Mouse (Mus musculus): ENCODE results near the gene Tns1.

Gene Tns1

DNA sequence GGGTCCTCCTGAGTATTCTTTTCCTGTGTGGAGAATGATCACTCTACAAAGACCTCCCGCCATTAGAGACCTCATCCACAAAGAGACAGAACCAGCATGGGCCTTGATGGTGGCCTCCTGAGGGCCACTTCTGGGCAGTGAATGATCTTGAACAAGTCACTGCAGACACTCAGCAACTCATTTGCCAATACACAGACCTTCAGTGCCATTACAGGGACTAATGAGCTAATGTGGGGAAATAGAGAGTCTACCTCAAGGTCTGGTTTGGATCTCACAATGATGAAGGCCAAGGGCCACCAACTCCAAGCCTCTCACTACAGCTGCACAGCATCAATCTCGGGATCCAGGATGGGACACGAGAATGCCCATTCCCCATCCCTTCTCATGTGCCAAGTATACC is 127.6 kb downstream of the Tns1 start:
- DNase-seq (ENCODE audit: extremely low read depth, insufficient read length, low spot score), result no peak

DNA sequence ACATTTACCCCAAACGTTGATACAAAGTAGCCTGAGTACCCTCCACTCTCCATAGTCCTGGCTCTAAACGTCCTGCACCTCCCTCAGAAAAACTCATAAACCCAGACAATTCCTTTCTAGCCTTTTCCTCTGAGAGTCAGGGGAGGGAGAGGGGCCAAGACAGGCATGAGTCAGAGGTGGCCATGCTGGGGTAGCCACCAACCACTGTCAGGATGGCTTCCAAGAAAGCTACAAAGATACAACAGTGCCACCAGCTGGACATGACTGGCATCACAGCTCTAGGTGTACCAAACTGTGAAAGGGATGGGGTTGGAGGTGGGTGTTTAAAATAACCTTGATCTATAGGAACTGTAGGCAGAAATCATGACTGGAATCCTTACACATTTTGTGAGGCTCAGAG is 128.0 kb downstream of the Tns1 start:
- peak; percentile 68 for DNase-seq (ENCODE audit: extremely low read depth, insufficient read length, low spot score)

DNA sequence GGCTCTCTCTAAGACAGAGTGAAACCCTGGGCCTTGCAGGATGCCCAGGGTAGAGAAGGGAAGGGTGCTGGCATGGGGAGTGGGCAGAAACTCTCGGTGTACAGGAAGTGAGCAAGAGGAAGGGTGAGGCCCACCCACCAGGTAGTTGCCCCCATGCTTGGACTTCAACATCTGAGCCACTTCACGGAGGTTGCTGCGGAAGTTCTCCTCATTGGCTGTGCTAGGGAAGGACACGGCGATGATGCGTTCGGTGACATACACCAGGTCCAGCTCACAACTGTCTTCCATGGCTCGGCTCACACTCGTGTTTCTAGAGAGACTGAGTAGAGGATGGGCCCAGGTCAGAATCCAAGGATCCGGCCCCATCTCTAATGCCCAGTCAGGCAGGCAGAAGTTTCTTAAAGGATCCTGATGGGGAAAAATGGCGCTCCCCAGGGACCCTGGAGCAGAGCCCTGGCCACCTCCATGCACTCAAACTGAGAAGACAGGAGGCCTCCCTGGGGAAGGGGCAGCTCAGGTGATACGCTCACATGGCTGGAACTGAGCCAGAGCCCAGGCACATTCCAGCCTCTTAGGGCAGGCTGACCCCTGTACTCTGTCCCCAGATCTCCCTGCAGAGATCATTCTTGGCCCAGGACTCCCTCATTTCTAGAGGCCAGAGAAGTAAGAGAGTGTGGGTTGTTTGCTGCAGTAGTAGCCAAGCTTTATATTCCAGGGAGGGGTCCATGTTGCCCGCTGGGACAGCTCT is 129.0 kb downstream of the Tns1 start:
- DNase-seq (ENCODE audit: extremely low read depth, insufficient read length, low spot score), result no peak

DNA sequence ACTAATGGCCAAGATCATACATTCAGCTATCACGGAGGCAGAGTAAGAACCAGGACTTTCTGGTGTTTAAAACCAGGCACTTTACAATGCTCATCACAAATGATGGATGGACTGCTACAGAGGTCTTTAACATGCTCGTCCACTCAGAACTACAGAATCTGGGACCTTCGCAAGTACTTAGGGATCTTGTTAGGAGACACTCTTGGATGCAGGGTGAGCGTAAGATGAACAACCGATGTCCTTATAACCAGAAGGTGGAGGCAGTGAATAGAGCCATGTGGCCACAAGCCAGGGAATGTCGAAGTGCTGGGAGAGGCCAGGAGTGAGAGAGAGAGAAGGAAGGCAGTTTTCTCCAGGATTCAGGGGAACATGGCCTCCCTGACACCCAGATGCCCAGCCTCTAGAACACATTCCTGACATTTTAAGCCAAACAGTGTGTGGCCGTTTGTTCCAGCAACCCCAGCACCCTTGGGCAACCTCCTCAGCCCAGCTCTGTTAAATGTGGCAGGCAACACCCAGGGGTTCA is 130.3 kb downstream of the Tns1 start:
- DNase-seq (ENCODE audit: extremely low read depth, insufficient read length, low spot score), result no peak

DNA sequence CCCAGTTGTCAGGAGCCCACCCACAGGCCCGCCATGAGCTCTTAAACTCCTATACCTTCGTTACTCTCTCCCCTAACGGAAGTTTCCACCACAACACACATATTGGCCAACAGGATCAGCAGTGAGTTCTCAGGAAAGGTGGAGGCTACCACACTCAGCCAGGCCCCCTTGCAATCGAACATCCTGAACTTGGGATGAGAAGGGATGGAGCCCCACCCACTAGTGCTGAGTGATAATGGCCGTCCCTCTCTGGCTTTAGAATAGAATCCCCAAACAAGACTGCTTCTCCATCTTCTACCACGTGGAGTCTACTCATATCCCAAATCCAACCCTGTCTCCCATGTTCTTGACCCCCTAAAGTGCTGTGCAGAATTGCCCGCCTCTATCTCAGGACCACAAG is 131.0 kb downstream of the Tns1 start:
- no peak for DNase-seq (ENCODE audit: extremely low read depth, insufficient read length, low spot score)

DNA sequence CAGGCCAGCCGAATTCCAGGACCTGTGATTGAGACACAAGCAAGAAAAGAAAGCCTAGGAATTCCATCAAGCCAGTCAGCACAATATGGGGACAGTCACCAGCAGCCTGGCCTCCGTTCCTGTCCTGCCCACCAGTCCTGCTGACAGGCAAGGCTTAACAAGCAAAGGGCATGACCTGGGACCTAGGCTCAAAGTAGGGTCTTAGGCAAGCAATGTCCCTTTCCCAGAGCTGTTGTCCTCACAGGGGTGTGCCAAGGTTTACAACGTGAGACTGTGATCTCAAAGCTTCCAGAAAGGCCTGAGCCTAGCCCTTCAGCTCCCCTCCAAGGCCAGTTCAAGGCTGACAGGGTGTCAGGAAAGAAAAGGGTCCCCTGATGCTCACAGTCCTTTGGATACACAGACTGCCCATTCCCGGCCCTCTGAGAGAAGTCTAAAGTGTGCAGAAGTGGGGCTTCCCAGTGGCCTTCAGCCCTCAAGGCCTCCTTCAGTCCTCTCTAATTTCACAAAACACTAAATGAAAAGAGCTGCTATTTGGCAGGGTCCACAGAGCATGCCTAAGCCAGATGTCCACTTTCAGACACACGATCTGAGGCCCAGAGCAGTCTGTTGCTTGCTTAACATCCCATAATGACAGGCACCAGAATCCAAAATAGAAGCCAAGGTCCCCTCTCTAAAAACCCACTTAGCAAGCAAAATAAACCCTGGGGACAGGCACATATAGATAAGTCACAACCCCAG is 131.9 kb downstream of the Tns1 start:
- no peak for DNase-seq (ENCODE audit: extremely low read depth, insufficient read length, low spot score)

DNA sequence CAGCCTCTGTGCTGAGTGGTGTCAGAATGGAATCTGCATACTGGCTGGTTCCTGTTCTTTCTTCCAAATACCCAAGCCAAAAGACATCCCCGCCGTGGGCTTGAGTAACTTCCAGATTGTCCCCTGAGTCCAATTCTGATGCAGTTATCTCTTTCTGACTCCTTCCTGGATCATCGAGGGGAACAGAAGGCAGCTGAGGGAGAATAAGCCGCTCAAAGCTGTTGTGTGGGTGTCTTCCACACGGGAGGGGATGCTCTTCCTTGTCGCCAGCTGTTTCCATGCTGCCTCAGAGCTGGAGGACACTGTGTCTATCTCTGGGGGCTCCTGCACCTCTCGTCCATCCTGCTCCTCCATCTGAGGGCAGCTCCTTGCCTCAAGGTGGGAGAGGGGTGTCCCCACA is 133.0 kb downstream of the Tns1 start:
- no peak for DNase-seq (ENCODE audit: extremely low read depth, insufficient read length, low spot score)

DNA sequence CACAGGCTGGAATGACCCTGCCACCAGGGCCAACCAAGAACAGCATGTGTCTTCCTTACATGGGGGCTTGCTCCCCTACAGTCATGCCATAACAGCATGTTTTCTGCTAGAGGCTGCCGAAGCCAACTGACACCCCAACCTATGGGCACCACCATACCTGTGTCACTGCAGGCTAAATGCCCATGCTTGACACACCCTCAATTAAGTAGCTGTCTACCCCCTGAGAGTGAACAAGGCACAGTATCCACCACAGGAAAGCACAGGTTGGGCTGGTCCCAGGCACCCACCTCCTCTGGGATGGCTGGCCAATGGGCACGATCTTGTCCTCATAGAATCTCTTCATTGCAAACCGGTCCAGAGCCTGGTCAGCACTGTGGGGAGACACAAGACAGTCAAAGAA is 134.2 kb downstream of the Tns1 start:
- no peak for DNase-seq (ENCODE audit: extremely low read depth, insufficient read length, low spot score)

DNA sequence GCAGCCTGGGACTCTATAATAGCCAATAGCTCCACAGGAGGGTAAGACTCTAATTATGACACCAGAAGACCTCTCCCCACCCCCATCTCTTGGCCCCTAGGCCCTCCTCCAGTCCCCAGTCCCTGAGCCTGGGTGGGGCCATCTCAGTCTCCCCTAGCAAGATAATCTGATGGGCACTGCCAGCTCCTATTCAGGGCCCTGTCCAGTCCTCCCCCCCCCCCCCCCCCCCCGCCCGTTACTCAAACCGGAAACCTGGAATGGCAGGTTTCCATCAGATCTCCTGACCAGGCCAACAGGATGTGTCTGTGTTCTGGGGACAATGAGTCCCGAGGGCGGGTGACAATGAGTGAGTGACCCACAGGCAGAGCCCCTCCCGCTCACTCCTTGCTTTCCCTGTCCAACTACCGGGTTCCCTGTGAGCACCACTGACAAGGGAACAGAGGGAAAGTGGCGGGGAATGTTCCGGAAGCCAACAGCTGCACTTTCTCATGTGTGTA is 136.5 kb downstream of the Tns1 start:
- peak; percentile 48 for DNase-seq (ENCODE audit: extremely low read depth, insufficient read length, low spot score)

DNA sequence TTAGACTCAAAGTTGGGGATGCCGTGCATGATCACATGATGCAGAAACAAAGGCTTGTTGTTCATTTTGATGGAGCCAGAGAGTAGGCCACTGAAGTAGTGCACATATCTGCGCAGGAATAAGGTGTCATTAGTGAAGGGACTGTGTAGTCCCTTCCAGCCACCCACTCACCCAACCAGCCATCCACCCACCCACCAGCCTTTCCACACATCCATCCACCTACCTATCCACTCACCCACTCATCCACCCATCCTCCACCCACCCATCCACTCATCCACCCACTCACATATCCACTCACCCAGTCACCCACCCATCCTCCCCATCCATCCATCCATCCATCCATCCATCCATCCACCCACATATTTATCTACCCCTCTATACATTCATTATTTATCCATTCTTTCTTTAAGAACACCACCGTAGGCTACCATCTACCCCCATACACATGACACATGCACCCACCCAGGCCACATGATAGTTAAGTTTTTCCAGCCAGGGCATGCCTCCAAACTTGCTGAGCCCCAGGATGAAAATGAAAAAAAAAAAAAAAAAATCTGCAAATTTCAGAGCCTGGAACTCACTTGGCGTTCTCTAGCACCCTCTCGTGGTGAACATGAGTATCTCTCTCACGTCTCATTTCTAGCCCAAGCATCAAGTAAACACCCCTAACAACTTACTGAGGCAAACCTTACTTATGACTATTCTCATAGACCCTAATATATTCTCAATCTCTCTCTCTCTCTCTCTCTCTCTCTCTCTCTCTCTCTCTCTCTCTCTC is 137.8 kb downstream of the Tns1 start:
- DNase-seq (ENCODE audit: extremely low read depth, insufficient read length, low spot score), result no peak

DNA sequence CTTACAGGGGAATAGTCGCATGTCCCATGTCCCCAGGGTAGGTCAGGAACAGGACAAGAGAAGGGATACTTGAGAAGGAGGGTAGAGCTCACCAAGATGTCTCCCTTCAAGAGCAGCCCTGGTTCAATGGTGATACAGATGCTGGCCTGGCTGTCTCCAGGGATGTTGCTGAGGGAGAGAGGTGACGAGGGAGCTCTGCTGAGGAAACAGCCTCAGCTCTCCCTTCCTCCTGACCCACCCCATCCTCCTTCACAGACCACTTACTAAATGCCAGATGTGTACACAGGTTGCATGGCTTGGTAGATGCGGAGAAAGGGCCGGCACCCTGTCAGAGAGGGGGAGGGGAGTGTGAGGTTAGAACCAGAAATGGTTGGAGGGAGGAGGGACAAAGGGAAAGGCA is 138.6 kb downstream of the Tns1 start:
- DNase-seq (ENCODE audit: extremely low read depth, insufficient read length, low spot score), result no peak

DNA sequence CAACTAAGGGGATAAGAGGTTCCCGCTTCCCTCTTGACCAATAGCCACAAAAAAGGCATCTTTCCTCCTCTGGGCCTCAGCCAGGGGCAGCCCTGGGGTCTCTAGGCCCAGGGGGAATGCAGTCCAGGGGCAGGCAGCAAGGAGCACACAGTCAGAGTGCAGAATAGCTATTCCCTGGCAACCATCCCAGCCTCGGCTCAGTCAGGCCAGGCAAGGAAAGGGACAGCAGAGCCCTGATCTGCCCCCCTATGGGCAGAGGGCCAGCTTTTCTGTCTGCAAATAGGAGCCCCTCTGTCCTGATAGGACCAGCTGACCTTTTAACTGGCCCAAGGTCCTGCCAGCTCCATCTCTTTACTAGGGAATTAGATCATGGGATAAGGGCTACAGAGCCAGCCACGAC is 145.0 kb downstream of the Tns1 start:
- DNase-seq (ENCODE audit: extremely low read depth, insufficient read length, low spot score), result no peak

DNA sequence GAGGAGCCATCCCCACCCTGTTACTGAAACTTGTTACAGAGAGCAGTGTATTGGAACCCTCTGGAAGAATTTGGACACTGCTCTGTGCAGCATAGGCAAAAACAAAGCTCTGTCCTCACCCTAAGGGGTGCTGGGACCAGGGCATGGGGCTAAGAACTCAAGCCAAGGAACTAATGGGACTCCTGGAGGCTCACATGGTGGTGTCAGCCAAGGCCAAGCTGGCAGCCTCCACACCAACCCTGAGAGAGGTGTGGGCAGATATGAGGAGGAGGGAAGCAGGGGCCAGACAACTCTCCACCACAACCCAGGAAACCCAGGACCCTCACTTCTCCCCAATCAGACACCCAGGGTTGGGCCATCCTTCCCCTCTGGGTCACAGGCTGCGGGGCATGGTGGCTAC is 145.7 kb downstream of the Tns1 start:
- no peak for DNase-seq (ENCODE audit: extremely low read depth, insufficient read length, low spot score)

DNA sequence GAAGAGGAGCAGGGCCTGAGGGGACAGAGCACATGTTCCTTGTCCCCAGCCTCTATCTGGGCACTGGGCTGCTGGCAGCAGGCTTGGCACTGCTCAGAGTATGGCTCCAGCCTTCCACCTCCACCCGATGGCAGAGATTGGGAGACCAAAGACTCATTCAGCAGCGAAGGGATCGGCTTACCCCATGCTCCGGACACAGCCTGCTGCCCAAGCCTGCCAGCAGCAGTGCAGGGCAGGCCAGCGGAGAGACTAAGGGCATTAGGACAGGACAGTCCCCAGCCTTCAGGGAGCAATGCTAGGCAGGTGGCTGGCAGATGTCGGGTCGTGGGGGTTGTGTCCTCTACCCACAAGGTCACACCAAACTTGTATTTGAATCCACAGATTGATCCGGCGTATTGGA is 150.3 kb downstream of the Tns1 start:
- DNase-seq (ENCODE audit: extremely low read depth, insufficient read length, low spot score), result no peak

DNA sequence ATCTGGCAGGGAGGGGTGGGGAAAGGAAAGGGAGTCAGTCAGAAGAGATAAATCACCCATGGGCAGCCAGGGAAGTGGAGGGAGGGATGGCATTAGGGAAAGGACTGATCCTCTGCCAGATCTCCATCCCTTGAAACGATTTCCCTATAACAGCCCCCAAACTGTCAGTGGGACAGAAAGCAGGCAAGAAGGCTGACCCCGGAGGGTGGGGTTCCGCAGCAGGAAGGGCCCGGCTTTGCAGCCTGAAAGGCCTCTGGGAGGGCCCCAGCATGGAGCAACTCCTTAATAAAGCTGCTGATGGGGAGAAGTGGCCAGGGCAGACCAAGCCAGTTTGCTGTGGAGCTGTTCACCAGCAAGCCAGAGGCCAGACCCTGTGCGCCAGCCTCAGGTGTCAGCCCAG is 151.5 kb downstream of the Tns1 start:
- no peak for DNase-seq (ENCODE audit: extremely low read depth, insufficient read length, low spot score)

DNA sequence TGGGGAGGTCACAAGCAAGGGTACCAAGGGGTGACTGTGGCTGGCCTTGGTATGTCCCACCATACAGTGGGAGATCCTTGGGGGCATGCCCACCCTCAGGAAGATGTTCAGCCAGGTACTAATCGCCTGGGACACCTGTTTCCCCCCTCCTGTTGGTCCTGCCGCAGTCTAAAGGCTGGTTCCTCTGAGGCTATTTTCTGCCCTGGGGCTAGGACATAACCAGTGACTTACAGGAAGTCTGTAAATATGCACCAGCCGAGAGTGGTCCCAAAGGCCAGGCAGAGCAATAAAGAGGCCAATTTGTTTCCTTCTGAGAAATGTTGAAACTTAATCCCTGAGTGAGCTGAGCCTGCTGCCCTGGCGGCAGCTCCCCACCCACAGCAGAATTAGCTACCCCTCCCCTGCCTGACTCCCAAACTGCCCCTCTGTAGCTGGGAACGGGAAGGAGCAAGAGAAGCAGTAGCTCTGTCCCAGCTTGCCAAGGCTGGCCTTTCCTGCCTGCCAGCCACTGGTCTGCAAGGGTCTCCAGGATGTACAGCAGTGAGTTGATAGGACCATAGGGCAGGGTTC is 154.0 kb downstream of the Tns1 start:
- DNase-seq (ENCODE audit: extremely low read depth, insufficient read length, low spot score), result no peak

DNA sequence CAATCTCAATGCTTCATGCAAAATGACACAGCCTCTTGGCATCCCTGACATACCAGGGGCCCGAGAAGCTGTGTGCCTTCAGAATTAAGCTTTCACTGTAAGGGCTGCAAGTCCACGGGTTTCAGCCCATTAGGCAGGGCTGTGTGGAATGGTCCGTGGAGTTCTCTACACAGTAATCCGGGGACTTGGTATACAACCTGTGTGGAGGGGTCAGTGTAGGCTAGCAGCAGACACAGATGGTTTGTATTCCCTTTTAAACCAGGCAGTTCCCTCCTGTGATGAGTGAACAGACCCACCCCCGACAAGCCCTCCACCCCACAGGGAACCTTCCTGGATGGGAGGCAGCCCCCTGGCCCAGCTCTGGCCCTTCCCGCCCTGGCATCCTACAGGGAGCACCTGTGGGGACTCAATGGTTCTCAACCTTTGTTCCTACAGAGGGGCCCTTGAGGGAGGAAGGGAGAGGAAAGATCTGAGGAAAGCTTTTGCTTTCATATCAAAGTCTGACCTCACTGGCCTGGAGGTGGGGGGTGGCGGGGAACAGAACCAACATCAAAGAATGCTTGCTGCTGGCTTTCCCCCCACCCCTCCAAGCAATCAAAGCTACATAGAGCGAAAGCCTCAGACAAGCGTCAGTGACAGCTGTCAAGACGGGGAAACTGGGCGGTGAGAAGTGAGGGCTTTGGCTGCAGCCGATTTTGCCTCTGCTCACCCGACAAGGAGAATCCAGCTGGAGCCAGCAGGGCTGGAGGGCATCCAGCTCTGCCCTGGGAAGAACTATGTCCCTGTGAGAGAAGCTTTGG is 155.3 kb downstream of the Tns1 start:
- DNase-seq (ENCODE audit: extremely low read depth, insufficient read length, low spot score), result no peak

DNA sequence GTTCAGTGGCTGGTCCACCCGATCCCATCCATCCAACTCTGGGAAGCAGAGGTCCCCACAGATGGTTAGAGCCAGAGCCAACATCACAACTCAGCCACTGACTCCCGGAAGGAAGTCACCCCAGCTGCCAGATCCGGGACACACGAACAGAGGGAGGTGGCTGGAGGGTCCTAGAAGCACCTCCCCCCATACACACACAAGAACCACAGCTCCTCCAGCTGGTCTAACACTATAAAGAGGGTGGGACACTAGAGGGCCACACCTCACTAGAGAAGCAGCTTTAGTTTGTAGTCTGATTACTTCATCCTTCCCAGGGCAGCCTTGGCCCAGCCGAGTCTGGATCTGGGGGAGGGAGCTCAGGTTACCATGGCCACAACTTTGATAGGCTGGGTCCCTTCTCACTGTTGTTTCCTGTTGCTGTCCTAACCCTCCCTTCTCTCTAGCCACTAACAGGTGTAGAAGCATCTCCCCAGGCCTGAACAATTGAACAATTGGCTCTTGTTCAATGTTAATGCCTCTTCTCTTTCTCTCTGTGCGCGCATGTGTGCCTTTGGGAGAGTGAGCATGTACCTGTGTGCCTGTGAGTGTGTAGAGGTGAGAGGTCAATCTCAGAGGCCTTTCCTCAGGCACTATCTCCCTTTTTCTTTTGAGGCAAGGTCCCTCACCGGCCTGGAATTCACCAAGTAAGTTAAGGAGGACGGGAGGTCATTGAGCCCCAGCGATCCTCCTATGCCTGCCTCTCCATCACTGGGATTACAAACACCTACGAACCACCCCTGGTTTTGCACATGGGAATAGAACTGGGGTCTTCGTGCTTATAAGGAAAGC is 157.6 kb downstream of the Tns1 start:
- no peak for DNase-seq (ENCODE audit: extremely low read depth, insufficient read length, low spot score)

DNA sequence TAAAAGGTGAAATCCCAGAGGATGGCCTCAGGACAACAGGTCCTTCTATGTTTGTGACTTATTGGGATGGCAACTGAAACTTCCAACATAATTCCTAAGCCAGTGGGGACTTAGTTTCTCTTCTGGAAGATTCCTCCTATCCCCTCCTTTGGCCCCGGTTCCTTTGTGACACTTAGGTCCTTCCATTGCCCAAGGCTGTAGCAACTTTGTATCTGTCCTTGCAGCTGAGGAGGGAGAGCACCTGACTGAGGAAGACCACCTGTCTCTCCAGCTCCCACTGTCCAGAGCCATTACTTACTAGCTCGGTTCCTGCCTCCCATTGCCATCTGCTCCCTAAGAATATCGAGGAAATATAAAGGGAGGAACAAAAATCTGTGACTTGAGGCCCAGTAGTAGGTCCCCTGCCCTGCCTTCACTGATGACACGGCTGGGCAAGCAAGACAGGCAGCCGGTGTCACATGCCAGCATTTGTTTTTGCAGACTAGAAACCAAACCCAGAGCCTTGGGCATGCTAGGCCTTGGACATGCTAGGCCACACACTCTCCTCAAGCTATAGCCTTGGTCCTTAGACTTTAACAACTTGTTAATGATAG is 160.0 kb downstream of the Tns1 start:
- no peak for DNase-seq (ENCODE audit: extremely low read depth, insufficient read length, low spot score)

All from 3134 (cell line).